Mouse (Mus musculus) urinary bladder, postnatal 10 days (tissue): ENCODE results near the gene Ppp6c.
"Not testable (repeated sequence)": the region's sequence is repeated elsewhere in the genome, so short reads cannot be mapped to it uniquely, and the experiment has no call there.

ENCODE experiments used
- DNase-seq: peaks from one replicate; pipeline ENCODE4 v3.0.0; 2022; ENCODE audit warnings: low spot score

Ppp6c gene

GRCm38 (mm10) chr2:39226019-39226640 is at the start of gene Ppp6c:
Gene Ppp6c (minus strand): TSS chr2:39226451.
- peak; percentile 69 for DNase-seq

DNA sequence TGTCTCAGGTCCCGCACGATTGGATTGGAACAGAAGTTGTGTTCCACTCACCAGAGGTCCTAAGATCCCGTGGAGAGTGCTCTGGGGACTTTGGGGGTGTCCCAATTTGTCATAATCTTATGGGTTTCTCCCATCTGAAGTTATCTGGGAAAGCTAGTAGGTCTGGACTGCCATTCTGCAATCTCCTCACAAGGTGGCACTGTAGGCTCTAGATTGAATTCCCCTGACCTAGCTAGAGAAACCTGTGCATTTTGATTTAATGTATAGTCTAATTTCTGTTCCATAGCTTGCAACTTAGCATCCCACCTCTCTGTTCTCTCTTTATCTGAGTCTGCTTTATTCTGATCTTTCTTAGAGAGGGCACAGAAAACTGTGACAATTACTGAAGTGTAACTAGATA is 42.1 kb upstream of the Ppp6c start:
- DNase-seq = no peak

- not testable (repeated sequence) for DNase-seq
These were observed 26.0 kb upstream of the Ppp6c start for GRCm38 (mm10) chr2:39252275-39252674.

DNA sequence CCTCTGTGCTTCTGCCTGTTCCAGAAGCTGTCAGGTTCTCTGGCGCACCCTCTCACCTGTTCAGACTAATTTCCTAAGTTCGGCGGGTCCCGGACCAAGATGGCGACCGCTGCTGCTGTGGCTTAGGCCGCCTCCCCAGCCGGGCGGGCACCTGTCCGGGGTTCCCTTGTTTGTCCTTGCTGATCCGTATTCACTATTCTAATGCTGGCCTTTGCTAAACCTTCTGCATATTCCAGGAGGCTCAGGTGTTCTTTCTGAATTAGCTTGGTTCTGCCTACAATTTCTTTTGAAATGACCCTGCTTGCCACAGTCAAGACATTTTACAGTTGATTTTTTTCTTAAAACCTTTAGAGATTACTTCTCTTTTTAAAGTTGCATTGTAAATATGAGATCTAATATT is 20.6 kb upstream of the Ppp6c start:
- not testable (repeated sequence) for DNase-seq

GRCm38 (mm10) chr2:39226731-39227130 is 480 bp upstream of the Ppp6c start:
- no peak for DNase-seq

DNA sequence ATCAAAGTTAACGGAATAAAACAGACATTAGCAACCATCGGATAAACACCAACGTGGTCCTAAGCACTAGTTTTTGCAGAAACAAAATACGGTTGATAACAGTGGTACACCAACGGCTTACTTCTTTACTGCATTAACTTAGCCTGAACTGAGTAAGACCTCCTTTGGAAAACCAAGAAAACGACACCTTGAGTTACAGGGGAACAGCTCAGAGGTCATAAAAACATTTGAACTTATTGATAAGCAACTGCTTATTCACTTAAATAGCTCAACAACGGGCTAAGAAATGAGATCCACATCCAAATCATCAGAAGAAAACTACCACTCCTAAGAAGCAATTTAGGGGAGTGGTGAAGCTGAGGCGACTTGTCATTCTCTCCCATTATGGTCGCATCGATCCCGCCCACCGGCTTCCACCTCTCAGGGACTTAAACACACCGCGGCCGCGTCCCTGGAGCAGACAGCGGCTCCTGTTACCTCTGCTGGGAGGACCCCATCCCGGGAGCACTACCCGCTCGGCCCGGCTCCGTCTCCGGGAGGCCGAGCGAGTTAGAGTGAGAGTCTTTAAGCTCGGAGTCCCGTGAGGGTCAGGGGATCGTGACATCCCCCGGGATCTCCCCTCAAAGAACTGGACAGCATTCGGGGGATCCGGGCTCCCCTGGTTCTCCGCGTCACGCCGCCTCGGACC is 776 bp downstream of the Ppp6c start:
- not testable (repeated sequence) for DNase-seq

DNA sequence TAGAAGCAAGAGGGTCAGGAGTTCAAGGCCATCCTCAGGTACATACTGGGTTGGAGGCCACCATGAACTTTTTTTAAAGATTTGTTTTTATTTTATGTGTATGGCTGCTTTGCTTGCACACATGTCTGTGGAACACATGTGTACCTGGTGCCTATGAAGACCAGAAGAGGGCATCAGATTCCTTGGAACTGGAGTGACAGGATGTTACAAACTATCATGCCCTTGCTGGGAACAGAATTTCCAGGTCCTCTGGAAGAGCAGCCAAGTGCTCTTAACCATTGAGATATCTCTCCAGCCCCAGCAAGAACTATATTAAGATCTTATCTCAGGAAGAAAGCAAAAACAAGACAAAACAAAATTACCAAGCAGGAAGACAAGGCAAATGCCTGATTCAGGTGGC is 1.6 kb downstream of the Ppp6c start:
- no peak for DNase-seq

DNA sequence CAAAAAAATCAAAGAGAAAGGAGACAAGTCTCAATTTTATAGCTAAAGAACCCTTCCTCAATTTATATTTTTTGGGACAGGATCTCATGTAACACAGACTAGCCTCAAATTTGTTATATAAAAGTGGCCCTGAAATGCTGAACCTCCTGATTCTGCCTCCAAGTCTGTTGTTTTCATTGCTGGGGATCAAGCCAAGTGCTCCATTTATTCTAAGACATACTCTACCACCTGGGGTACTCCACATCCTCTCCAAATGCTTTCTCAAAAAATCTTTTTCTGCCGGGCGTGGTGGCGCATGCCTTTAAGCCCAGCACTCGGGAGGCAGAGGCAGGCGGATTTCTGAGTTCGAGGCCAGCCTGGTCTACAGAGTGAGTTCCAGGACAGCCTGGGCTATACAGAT is 6.2 kb downstream of the Ppp6c start:
- DNase-seq = no peak

- DNase-seq = no peak
These were observed 7.2 kb downstream of the Ppp6c start for GRCm38 (mm10) chr2:39219034-39219433.

- DNase-seq = no peak
These were observed 9.1 kb downstream of the Ppp6c start for GRCm38 (mm10) chr2:39217150-39217549.

GRCm38 (mm10) chr2:39210738-39211137 is 15.5 kb downstream of the Ppp6c start:
- DNase-seq = no peak

- DNase-seq = no peak
These were observed 22.9 kb downstream of the Ppp6c start for GRCm38 (mm10) chr2:39203359-39203758.

- DNase-seq = no peak
These were observed 31.4 kb downstream of the Ppp6c start for GRCm38 (mm10) chr2:39194809-39195208.

- DNase-seq = peak; percentile 90
These were observed 35.6 kb downstream of the Ppp6c start, which contains the start of gene Scai for GRCm38 (mm10) chr2:39190561-39191056. Gene Scai (minus strand): TSS chr2:39190734.

- DNase-seq = peak; percentile 16
These were observed 36.2 kb downstream of the Ppp6c start for GRCm38 (mm10) chr2:39189961-39190560.

DNA sequence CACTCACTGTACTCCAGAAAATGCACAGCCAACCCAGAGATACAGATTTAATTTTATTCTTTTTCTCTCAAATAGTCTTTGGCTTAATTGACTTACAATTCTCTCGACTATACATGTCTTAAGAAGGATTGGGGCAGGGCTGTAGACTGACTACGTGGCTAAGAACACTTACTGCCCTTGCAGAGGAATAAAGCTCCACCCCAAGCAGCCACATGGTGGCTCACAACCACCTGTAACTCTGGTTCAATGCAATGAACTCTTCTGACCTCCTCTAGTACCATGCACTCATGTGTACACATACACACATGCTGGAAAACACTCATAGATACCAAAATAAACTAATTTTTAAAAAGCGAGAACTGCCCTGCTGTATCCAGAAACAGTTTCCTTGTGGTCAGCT is 40.3 kb downstream of the Ppp6c start:
- no peak for DNase-seq

- no peak for DNase-seq
These were observed 42.7 kb downstream of the Ppp6c start for GRCm38 (mm10) chr2:39183587-39183986.

- no peak for DNase-seq
These were observed 65.3 kb downstream of the Ppp6c start for GRCm38 (mm10) chr2:39160996-39161395.

DNA sequence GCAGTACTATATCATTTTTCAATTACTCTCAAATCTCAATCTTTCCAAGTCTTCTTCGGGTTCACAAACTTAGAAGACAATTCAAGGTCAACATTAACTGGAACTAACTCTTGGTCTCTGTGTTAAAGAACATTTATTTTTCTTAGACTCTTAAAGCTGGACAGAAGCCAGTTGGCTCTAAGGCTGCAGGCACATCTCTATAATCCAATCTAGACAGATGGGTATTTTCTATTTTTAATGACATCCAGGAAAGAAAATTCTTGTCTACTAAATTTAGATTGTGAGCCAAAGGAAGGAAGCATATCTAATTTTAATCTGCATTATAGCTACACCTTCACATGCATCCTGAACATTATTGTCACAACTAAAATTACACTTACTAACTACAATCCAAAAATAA is 68.3 kb downstream of the Ppp6c start:
- DNase-seq = no peak

DNA sequence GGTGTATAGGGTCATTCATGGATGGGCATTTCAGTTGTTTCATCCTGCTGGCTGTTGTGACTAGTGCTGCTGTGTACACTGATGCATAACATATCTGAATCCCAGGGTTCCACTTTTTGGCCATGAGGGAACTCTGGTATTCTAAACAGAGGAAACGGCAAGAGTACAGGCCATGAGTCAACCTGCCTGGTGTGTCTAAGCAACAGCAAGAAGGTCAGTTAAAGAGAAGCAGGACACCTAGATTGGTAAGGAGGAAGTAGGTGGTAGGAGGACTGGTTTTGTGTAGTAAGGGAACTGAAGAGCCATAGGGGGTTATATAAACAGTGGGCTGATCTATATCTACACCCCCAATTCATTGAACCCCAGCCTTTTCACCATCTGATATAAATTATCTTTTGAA is 69.4 kb downstream of the Ppp6c start:
- no peak for DNase-seq

- no peak for DNase-seq
These were observed 75.3 kb downstream of the Ppp6c start for GRCm38 (mm10) chr2:39150943-39151342.

- no peak for DNase-seq
These were observed 78.2 kb downstream of the Ppp6c start for GRCm38 (mm10) chr2:39148075-39148474.

DNA sequence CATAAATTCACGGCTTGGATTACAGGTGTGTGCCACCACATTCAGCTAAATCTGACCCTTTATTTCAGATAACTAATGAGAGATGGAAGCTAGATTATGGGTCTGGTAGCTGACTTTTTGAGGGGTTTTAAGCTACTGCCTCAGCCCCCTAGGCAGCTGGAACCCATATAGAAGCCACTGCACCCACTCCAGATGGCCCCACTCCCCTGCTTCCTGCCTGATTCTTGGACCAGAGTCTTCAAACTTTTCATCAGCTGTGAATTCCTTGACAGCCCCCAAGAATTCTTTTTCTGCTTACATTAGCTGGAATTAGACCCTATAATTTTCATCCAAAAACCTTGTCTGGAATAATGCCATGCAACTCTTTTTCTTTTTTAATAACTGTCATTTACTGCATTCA is 79.8 kb downstream of the Ppp6c start:
- no peak for DNase-seq
